Mouse (Mus musculus): ENCODE data around the gene Senp1. TPM values are rescaled to one million over a fixed set of nuclear protein-coding genes. Genes with fewer than 3 reads are reported as not detected.

Senp1 gene
- 8.0 TPM for polyA plus RNA-seq (2014; fragmentation: Illumina TruSeq; extraction: RNeasy Lipid Tissue Mini Kit (QIAGEN cat#74804); ENCODE audit: insufficient read depth, low read depth, low replicate concordance)

DNA sequence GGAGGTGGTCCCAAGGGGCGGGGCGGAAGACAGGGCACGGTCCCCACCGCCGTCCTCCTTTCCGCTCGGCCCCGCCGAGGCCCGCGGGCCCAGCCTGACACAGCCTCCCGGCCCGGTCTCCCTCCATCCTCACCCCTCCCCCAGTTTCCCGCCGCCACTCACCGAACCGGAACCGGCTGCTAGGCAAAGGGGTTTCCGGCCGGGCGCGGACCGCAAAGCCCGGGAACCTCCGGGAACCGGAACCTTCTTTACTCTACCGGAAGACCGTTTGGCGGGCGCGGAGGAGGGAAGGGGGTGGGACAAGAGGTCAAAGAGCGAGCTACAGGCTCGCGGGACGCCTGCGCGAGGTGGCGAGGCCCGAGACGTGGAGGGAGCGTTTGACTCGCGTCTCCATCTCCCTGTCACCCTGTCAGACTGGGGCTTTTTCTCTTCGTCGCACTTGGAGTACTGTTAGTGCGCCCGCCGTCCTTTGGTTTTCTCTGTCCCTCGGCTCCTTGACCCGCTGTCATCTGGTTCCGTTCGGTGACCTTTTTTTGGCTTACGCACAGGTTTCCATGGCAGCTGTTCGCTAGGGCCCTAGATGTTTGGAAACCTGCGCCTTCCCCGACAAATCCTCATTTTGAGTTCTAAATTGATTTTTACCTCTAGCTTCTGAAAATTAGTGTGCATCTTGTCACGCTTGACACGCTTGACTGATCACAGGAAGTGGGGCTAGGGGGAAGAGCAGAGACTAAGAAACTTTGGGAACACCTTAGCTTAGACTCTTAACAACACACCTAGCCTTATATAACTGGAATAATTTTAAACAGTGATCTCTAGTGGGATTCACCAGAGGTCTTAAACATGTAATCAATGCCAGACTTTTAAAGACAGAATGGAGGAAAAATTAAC is at the start of gene Senp1:
TSS of gene Senp1 (minus strand) at position 624 of the 891 bp plus-strand sequence.

DNA sequence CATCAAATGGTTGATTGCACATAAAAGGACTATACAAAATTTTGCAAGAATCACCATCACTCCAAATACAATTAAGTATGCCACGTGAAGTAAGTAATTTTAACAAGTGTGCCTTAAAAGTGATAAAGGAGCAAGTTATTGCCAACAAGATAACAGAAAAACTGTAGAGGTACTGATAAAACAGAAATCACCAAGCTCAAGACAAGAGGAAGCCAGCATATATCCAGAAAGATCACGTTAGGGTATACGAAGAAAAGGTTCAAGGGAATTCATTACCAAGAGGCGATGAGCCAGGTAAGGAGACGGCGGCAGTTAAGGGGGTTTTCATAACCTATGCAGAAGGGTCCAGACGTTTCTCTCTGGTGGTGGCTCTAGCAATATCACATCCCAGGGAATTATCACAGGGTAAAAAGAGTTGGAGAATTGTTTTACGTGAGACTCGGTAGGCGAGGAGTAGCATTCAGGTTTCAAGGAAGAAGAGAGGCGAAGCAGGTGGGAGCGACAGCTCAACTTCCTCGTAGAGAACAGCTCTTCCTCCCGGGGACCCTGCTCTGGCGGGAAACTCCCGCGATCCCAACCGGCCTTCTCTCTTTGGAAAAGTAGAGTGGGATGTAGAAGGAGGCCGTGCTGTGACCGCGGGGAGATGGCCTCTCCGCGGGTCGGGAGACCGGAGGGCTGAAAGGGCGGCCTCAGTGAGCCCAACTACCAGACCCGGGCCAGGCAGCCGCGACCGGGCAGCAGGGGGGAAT is 998 bp downstream of the Senp1 start, which contains the start of gene Pfkm:
TSS of gene Pfkm (plus strand) at position 218 of the 749 bp plus-strand sequence.

DNA sequence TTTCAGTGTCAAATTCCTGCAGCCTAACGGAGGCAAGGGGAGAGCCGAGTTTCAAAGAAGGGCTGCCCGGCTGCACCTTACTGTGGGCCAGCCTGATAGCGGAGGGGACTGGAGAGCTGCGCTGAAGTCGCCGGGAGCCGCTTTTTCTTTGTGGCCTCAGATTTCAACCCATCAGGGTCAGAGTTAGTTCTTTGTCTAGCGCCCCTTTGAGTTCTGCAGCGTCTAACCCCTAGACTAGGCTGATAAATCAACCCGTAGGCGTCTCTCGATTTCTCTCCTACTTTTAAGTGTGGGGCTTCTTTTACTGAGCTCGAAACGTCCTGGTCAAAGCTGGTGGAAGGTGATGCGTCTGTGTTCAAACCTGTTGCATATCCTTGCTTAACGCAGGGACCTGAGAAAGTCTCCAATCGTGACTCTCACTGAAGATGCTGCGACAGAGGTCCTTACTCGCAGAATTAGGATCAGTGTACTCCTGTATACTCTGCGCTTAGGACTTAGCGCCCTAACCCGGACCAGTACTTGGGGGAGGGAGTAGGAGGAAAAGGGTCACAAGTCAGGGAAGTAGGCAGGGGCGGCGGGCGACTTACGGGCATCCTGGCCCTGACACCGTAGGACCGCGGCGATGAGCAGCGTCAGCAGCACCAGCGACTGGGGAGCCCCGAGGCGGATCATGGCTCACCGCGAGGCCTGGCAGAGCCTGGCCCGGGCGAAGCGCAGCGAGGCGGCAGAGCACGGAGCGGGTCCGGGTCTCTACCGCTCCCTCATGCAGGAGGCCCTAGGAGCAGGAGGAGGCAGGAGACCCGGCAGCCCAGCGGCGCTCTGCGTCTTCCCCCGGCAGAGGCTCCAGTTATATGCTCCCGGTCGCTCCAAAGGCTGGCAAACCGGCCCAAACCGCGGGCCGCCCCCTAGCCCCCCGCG is 89.5 kb downstream of the Senp1 start, which contains the start of gene Col2a1:
TSS of gene Col2a1 (minus strand) at position 874 of the 918 bp plus-strand sequence.

Other genes with a start within 250 kb of the Senp1 start
- gene Hdac7, start 249.2 kb downstream of the Senp1 start, polyA plus RNA-seq (2014; fragmentation: Illumina TruSeq; extraction: RNeasy Lipid Tissue Mini Kit (QIAGEN cat#74804); ENCODE audit: insufficient read depth, low read depth, low replicate concordance): 79.5 TPM
- gene Vdr, start 183.1 kb downstream of the Senp1 start, polyA plus RNA-seq (2014; fragmentation: Illumina TruSeq; extraction: RNeasy Lipid Tissue Mini Kit (QIAGEN cat#74804); ENCODE audit: insufficient read depth, low read depth, low replicate concordance): 1.4 TPM
- gene Tmem106c, start 129.5 kb downstream of the Senp1 start, polyA plus RNA-seq (2014; fragmentation: Illumina TruSeq; extraction: RNeasy Lipid Tissue Mini Kit (QIAGEN cat#74804); ENCODE audit: insufficient read depth, low read depth, low replicate concordance): 22.5 TPM
- 0.04 TPM for gene Col2a1, start 89.0 kb downstream of the Senp1 start, polyA plus RNA-seq (2014; fragmentation: Illumina TruSeq; extraction: RNeasy Lipid Tissue Mini Kit (QIAGEN cat#74804); ENCODE audit: insufficient read depth, low read depth, low replicate concordance)
- 14.2 TPM for gene Pfkm, start 1.2 kb downstream of the Senp1 start, polyA plus RNA-seq (2014; fragmentation: Illumina TruSeq; extraction: RNeasy Lipid Tissue Mini Kit (QIAGEN cat#74804); ENCODE audit: insufficient read depth, low read depth, low replicate concordance)
- gene Asb8, start 71.9 kb upstream of the Senp1 start, polyA plus RNA-seq (2014; fragmentation: Illumina TruSeq; extraction: RNeasy Lipid Tissue Mini Kit (QIAGEN cat#74804); ENCODE audit: insufficient read depth, low read depth, low replicate concordance): 16.7 TPM
- gene Ccdc184, start 73.4 kb upstream of the Senp1 start, polyA plus RNA-seq (2014; fragmentation: Illumina TruSeq; extraction: RNeasy Lipid Tissue Mini Kit (QIAGEN cat#74804); ENCODE audit: insufficient read depth, low read depth, low replicate concordance): 2.8 TPM
- not detected for gene Olfr288, start 101.8 kb upstream of the Senp1 start, polyA plus RNA-seq (2014; fragmentation: Illumina TruSeq; extraction: RNeasy Lipid Tissue Mini Kit (QIAGEN cat#74804); ENCODE audit: insufficient read depth, low read depth, low replicate concordance)
- not detected for gene Gm44579, start 127.2 kb upstream of the Senp1 start, polyA plus RNA-seq (2014; fragmentation: Illumina TruSeq; extraction: RNeasy Lipid Tissue Mini Kit (QIAGEN cat#74804); ENCODE audit: insufficient read depth, low read depth, low replicate concordance)
- gene Olfr287, start 127.3 kb upstream of the Senp1 start, polyA plus RNA-seq (2014; fragmentation: Illumina TruSeq; extraction: RNeasy Lipid Tissue Mini Kit (QIAGEN cat#74804); ENCODE audit: insufficient read depth, low read depth, low replicate concordance): not detected
- gene Olfr286, start 140.7 kb upstream of the Senp1 start, polyA plus RNA-seq (2014; fragmentation: Illumina TruSeq; extraction: RNeasy Lipid Tissue Mini Kit (QIAGEN cat#74804); ENCODE audit: insufficient read depth, low read depth, low replicate concordance): not detected
- gene H1fnt, start 163.5 kb upstream of the Senp1 start, polyA plus RNA-seq (2014; fragmentation: Illumina TruSeq; extraction: RNeasy Lipid Tissue Mini Kit (QIAGEN cat#74804); ENCODE audit: insufficient read depth, low read depth, low replicate concordance): not detected
- gene Zfp641, start 202.4 kb upstream of the Senp1 start, polyA plus RNA-seq (2014; fragmentation: Illumina TruSeq; extraction: RNeasy Lipid Tissue Mini Kit (QIAGEN cat#74804); ENCODE audit: insufficient read depth, low read depth, low replicate concordance): 6.0 TPM
- not detected for gene Olfr285, start 223.6 kb upstream of the Senp1 start, polyA plus RNA-seq (2014; fragmentation: Illumina TruSeq; extraction: RNeasy Lipid Tissue Mini Kit (QIAGEN cat#74804); ENCODE audit: insufficient read depth, low read depth, low replicate concordance)
- gene Olfr284, start 247.2 kb upstream of the Senp1 start, polyA plus RNA-seq (2014; fragmentation: Illumina TruSeq; extraction: RNeasy Lipid Tissue Mini Kit (QIAGEN cat#74804); ENCODE audit: insufficient read depth, low read depth, low replicate concordance): not detected